Mouse (Mus musculus): ENCODE data around the gene Ccdc65.

The Ccdc65 gene

GRCm38 (mm10) chr15:98707766-98708372, at the start of gene Ccdc65:
Gene Ccdc65, plus strand, starts transcription at chr15:98708207.
- DNase-seq (ENCODE audit: inconsistent age in 2 of 2, low spot score in 1 of 2) = peak; percentile 82 to 94

GRCm38 (mm10) chr15:98662198-98662566, 45.8 kb upstream of the Ccdc65 start:
- DNase-seq (ENCODE audit: inconsistent age in 2 of 2, low spot score in 1 of 2) = no peak

GRCm38 (mm10) chr15:98662567-98663545, 45.2 kb upstream of the Ccdc65 start, which contains the start of gene Ddx23:
Gene Ddx23, minus strand, starts transcription at chr15:98662894.
- peak; percentile 96 to 98 for DNase-seq (ENCODE audit: inconsistent age in 2 of 2, low spot score in 1 of 2)

DNA sequence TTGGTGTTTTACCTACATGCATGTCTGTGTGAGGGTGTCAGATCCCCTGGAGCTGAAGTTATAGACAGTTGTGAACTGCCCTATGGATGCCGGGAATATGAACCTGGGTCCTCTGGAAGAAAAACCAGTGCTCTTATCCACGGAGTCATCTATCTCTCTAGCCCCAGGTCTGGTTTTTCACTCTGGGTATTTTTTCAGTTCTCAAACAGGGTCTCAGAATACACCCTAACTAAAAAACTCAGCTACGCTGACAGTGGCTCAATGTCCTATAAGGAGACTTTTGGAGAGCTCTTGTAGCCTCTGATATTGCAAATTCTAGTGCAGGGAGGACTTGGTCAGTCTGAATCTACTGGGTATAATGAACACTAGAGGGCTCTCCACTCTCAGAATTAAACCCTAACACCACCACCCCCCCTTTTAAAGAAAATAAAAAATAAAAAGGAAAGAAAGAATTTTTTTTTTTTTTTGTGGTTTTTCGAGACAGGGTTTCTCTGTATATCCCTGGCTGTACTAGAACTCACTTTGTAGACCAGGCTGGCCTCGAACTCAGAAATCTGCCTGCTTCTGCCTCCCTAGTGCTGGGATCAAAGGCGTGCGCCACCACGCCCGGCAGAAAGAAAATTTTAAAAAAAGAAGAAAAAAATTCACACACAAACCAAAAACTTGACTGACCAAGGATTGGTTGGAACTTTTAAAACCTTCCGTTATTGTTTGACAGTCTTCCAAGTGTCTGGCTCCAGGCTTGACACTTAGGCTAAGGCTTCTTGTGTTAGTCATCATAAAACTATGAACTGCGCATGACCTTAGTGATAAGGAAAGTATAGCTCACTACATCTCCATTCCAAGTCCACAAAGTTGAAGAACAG, 43.7 kb upstream of the Ccdc65 start:
- DNase-seq (ENCODE audit: inconsistent age in 2 of 2, low spot score in 1 of 2) = peak in 1 of 2 experiments; percentile 70

DNA sequence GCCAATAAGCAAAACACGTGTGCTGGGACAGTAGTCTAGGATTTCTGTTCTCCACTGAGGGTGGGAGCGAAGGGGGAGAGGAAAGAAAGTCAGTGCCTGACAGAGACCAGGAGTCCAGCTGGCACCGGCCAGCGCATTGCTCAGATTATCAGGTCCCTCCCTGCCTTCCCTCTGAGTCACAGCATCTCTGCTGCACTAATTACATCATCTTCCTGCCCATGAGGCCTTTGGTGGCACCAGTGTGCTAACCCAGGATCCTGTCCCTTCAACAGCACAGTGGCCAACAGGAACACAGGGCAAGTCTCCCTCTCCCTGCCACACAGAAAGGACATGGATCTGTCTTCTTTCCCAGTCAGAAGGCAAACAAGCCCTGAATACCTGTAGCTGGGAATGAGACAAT, 35.4 kb upstream of the Ccdc65 start:
- DNase-seq (ENCODE audit: inconsistent age in 2 of 2, low spot score in 1 of 2) = peak; percentile 77 to 79

GRCm38 (mm10) chr15:98673732-98674131, 34.3 kb upstream of the Ccdc65 start:
- no peak for DNase-seq (ENCODE audit: inconsistent age in 2 of 2, low spot score in 1 of 2)

- DNase-seq (ENCODE audit: inconsistent age in 2 of 2, low spot score in 1 of 2) = no peak
Measured at GRCm38 (mm10) chr15:98674284-98674993, 33.6 kb upstream of the Ccdc65 start.

DNA sequence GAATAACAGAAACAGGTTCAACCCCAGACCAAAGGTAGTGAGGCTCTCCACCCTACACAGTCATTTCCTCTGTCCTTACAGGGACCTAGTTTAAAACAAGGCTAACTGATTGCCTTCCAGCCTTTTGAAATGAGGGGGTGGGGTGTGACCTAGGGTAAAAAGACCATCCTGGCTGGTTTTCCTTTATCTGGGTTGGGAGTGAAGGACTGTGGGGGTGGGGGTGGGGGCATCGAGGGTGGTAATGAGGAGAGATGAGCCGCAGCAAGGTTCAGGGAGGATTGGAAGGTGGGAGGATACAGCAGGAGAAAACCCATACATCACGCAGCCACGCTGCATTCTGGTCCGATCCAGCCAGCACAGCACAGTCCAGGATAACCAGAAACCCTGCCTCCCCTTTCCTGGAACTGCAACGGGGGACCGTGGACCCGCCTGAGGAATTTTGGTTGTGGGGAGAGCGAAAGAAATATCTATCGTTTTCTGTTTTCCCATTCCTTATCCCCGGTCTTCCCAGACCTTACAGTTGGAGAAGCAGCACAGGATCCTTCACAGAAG, 32.9 kb upstream of the Ccdc65 start:
- no peak for DNase-seq (ENCODE audit: inconsistent age in 2 of 2, low spot score in 1 of 2)

DNA sequence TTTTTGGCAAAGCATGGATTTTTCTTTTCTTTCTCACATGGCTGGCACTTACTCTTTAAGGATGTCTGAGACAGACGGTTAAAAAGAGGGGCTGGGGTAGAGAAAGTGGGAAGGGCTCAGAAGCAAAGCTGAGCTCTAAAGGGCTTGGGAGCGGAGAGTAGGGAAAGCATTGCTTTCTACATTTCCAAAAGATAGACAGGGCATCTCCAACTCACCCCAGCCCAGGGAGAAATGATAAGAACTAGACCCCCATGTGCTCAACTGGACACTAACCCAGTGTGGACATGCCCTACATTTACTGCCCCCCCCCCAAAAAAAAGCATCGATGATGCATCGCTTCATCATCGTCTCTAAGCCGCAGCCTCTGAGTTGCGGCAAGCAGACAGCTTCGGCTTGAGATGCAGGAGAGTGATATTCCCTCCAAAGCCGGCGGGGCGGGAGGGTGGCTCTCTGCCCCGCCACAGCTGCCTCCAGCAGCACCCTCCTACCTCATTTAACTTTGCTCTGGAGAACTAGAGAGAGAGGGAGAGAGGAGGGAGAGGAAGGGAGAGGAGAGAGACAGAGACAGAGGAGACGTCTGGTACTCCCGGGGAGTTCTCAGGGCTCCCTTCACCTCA, 32.3 kb upstream of the Ccdc65 start:
- DNase-seq (ENCODE audit: inconsistent age in 2 of 2, low spot score in 1 of 2) = peak in 1 of 2 experiments; percentile 31

DNA sequence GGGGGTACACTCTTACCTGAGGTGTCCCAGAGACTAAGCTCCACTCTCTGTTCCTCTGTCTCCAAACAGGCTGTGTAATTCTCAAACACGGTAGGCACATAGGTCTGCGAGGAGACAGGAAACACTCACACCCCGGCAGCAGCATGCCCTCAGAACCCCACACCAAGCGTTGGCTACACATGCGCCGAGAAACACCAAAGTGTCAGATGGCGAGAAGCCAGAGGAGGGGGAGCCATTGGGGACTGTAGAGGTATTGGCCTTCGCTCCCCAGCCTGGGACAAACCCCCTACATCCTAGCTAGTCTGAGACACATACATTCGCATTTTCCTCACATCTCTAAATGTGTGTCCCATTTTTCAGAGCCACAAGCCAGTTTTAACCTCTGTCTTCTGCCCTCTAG, 31.5 kb upstream of the Ccdc65 start:
- DNase-seq (ENCODE audit: inconsistent age in 2 of 2, low spot score in 1 of 2) = peak in 1 of 2 experiments; percentile 41

GRCm38 (mm10) chr15:98676940-98677728, 30.9 kb upstream of the Ccdc65 start, which contains the start of gene Rnd1:
Gene Rnd1, minus strand, starts transcription at chr15:98677461.
- peak; percentile 87 to 94 for DNase-seq (ENCODE audit: inconsistent age in 2 of 2, low spot score in 1 of 2)

GRCm38 (mm10) chr15:98677977-98678376, 30.0 kb upstream of the Ccdc65 start:
- no peak for DNase-seq (ENCODE audit: inconsistent age in 2 of 2, low spot score in 1 of 2)

DNA sequence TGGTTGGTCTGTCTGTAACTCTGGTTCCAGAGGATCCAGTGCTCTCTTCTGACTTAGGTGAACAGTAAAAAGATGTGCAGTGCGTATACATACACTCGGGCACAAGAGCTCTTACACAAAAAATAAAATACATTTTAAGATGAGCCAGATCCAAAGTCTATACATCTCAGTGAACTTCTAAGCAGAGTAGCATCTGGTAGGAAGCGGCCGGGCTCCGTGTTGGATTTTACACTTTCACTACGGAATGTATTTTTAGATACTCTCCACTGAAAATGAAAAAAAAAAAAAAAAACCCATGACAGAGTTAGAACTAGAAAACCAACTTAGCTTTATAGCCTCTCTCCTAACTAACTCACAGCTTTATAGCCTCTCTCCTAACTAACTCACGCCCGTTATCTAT, 27.3 kb upstream of the Ccdc65 start:
- no peak for DNase-seq (ENCODE audit: inconsistent age in 2 of 2, low spot score in 1 of 2)

- no peak for DNase-seq (ENCODE audit: inconsistent age in 2 of 2, low spot score in 1 of 2)
Measured at GRCm38 (mm10) chr15:98681633-98682032, 26.4 kb upstream of the Ccdc65 start.

DNA sequence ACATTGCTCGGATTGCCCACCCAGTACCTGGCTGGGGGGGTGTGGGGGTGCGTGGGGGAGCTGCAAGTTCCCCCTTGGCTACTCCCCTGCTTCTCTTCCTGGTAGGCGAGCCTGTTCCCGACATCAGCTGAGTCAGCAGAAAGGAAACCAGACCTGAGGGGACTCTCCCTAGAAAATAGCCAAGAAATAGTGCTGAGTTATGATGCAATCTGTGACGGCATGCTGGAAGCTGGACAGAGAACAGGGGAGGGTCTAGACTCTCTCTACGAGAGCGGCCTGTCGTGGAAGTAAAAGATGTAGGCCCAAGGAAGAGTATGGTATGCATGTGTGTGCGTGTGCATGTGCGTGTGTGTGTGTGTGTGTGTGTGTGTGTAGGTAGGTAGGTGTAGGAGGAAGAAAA, 24.8 kb upstream of the Ccdc65 start:
- DNase-seq (ENCODE audit: inconsistent age in 2 of 2, low spot score in 1 of 2) = no peak

DNA sequence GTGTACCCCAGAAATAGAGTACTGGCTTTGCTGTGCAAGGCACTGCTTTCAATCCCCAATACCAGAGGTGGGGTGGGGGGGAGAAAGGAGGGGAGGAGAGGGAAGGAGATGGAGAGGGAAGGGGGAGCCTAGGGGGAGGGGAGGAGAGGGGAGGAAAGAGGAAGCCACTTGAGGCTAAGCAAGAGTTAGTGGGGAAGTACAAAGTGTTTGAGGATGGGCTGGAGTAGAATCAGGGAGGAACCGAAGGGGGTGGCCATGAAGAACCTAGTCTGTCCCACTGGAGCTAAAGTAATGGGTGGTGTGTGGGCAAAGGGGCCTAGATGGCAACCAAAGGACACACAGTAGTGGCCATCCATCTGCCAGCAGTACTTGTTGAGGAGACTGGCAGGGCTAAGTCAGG, 24.3 kb upstream of the Ccdc65 start:
- no peak for DNase-seq (ENCODE audit: inconsistent age in 2 of 2, low spot score in 1 of 2)

DNA sequence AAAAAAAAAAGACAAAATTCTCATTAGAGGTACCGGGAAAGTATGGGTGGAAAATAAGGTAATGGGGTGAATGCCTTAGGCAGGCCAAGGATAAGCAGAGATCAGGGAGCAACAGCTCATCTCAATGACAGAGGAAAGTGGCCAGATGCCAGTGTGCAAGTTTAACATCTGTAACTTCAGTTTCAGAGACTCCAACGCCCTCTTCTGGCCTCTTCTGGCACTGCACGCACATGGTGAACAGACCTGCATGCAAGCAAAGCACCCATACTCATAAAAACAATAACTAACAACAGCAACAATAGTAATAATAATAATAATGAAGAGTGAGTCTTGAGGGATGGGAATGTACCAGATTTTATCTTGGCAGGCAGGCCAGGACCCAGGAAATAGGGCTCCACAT, 22.1 kb upstream of the Ccdc65 start:
- DNase-seq (ENCODE audit: inconsistent age in 2 of 2, low spot score in 1 of 2) = no peak

GRCm38 (mm10) chr15:98689682-98690081, 18.3 kb upstream of the Ccdc65 start:
- no peak for DNase-seq (ENCODE audit: inconsistent age in 2 of 2, low spot score in 1 of 2)
